Mouse (Mus musculus) midbrain, embryonic 10.5 days (tissue): ENCODE data around the gene Rapgef4. TPM values are rescaled to one million over a fixed set of nuclear protein-coding genes. Genes with fewer than 3 reads are reported as not detected.

Source experiments
- DNase-seq: peaks from one replicate; pipeline ENCODE4 v3.0.0-alpha.2; 2017; ENCODE audit warnings: low spot score
- H3K27ac ChIP-seq: fragments of 300-500 bp; sonication (generic); replicated peaks from 2 replicates; pipeline ENCODE4 v1.5.1; 2016; ENCODE audit warnings: mild to moderate bottlenecking
- H3K27me3 ChIP-seq: fragments of 300-500 bp; sonication (generic); 2 replicates; pipeline ENCODE4 v1.6.1; 2016; ENCODE audit warnings: low read depth, mild to moderate bottlenecking; ENCODE audit not compliant: poor library complexity, severe bottlenecking
- H3K36me3 ChIP-seq: fragments of 300-500 bp; sonication (generic); 2 replicates; pipeline ENCODE4 v1.6.1; 2016; ENCODE audit warnings: mild to moderate bottlenecking, moderate library complexity
- H3K4me1 ChIP-seq: fragments of 300-500 bp; sonication (generic); 2 replicates; pipeline ENCODE4 v1.6.1; 2016
- H3K4me3 ChIP-seq: fragments of 300-500 bp; sonication (generic); 2 replicates; pipeline ENCODE4 v1.5.1; 2016; ENCODE audit warnings: mild to moderate bottlenecking, moderate library complexity
- H3K9me3 ChIP-seq: fragments of 300-500 bp; sonication (generic); replicated peaks from 2 replicates; pipeline ENCODE4 v1.6.1; 2016; ENCODE audit warnings: mild to moderate bottlenecking
- WGBS: fragments of 180-500 bp; shearing (Covaris S2); methylation state at CpG from one replicate; pipeline ENCODE4 v1.1.7; 2016; 5-methylcytosine and 5-hydroxymethylcytosine counted together
- polyA plus RNA-seq: library from polyadenylated mRNA; unstranded; fragments of >200 nt; fragmentation: Nextera tagmentation; extraction: Ambion mirVana; gene quantifications from 2 replicates; pipeline ENCODE4 v1.2.1, GENCODE M21; 2016

Rapgef4 gene
- polyA plus RNA-seq, 1 experiment from 2014 or later = 2.9 TPM

- Histone ChIP-seq H3K9me3 (no peaks in the 10 kb centered on the region), H3K4me3 (no peak overlapping the region), H3K27me3 (no peaks in the 10 kb centered on the region), H3K27ac (no peak overlapping the region), H3K36me3 (no peaks in the 10 kb centered on the region), H3K4me1 (peaks cover 9% of the 10 kb centered on the region; the same call in 1 of the 2 replicates)
- WGBS = 87% methylated on average over 9 of the region's 9 CpGs
- DNase-seq = no peak
These were observed 162.4 kb downstream of the Rapgef4 start for GRCm38 (mm10) chr2:72143413-72143812.

GRCm38 (mm10) chr2:72144576-72145200 lies 163.6 kb downstream of the Rapgef4 start:
- 87% methylated on average over 7 of the region's 7 CpGs for WGBS
- Histone ChIP-seq H3K4me1 (peaks cover 15% of the 10 kb centered on the region; the same call in 1 of the 2 replicates), H3K9me3 (no peaks in the 10 kb centered on the region), H3K27ac (no peak overlapping the region), H3K36me3 (no peaks in the 10 kb centered on the region), H3K4me3 (no peak overlapping the region), H3K27me3 (no peaks in the 10 kb centered on the region)
- DNase-seq = no peak

GRCm38 (mm10) chr2:72145281-72145875 lies 164.3 kb downstream of the Rapgef4 start:
- 92% methylated on average over 11 of the region's 11 CpGs for WGBS
- H3K4me1 ChIP-seq = peaks cover 15% of the 10 kb centered on the region; the same call in 1 of the 2 replicates
- H3K4me3 ChIP-seq = no peak overlapping the region
- no peak overlapping the region for H3K27ac ChIP-seq
- H3K9me3 ChIP-seq = no peaks in the 10 kb centered on the region
- no peaks in the 10 kb centered on the region for H3K36me3 ChIP-seq
- DNase-seq = no peak
- no peaks in the 10 kb centered on the region for H3K27me3 ChIP-seq

- no peaks in the 10 kb centered on the region for H3K36me3 ChIP-seq
- H3K4me1 ChIP-seq = peaks cover 15% of the 10 kb centered on the region; the same call in 1 of the 2 replicates
- WGBS = 90% methylated on average over 10 of the region's 10 CpGs
These were observed 165.0 kb downstream of the Rapgef4 start for GRCm38 (mm10) chr2:72146061-72146460.

GRCm38 (mm10) chr2:72147246-72147645 lies 166.2 kb downstream of the Rapgef4 start:
- Histone ChIP-seq H3K27ac (no peak overlapping the region), H3K4me3 (no peak overlapping the region), H3K4me1 (peaks cover 15% of the 10 kb centered on the region; the same call in 1 of the 2 replicates), H3K36me3 (no peaks in the 10 kb centered on the region), H3K9me3 (no peaks in the 10 kb centered on the region), H3K27me3 (no peaks in the 10 kb centered on the region)
- WGBS = 92% methylated on average over 7 of the region's 7 CpGs
- no peak for DNase-seq

More at GRCm38 (mm10) chr2:72146061-72146460, 165.0 kb downstream of the Rapgef4 start:
- H3K4me3 ChIP-seq = no peak overlapping the region
- no peak overlapping the region for H3K27ac ChIP-seq
- H3K27me3 ChIP-seq = no peaks in the 10 kb centered on the region
- no peak for DNase-seq
- no peaks in the 10 kb centered on the region for H3K9me3 ChIP-seq

GRCm38 (mm10) chr2:72147695-72148094 lies 166.7 kb downstream of the Rapgef4 start:
- H3K9me3 ChIP-seq = no peaks in the 10 kb centered on the region
- H3K36me3 ChIP-seq = no peaks in the 10 kb centered on the region
- H3K27ac ChIP-seq = no peak overlapping the region
- no peaks in the 10 kb centered on the region for H3K27me3 ChIP-seq
- peaks cover 15% of the 10 kb centered on the region; the same call in 1 of the 2 replicates for H3K4me1 ChIP-seq
- 42% methylated on average over 6 of the region's 6 CpGs for WGBS
- H3K4me3 ChIP-seq = no peak overlapping the region
- DNase-seq = no peak

- WGBS = 72% methylated on average over 4 of the region's 4 CpGs
- DNase-seq = no peak
These were observed 167.6 kb downstream of the Rapgef4 start for GRCm38 (mm10) chr2:72148647-72149046.

GRCm38 (mm10) chr2:72149059-72149458 lies 168.0 kb downstream of the Rapgef4 start:
- no peaks in the 10 kb centered on the region for H3K9me3 ChIP-seq
- H3K4me1 ChIP-seq = peaks cover 15% of the 10 kb centered on the region; the same call in 1 of the 2 replicates
- H3K4me3 ChIP-seq = no peak overlapping the region
- H3K36me3 ChIP-seq = no peaks in the 10 kb centered on the region
- WGBS = 31% methylated on average over 4 of the region's 4 CpGs
- H3K27ac ChIP-seq = no peak overlapping the region
- no peaks in the 10 kb centered on the region for H3K27me3 ChIP-seq
- peak; percentile 48 for DNase-seq

More at GRCm38 (mm10) chr2:72148647-72149046, 167.6 kb downstream of the Rapgef4 start:
- Histone ChIP-seq H3K27me3 (no peaks in the 10 kb centered on the region), H3K9me3 (no peaks in the 10 kb centered on the region), H3K27ac (no peak overlapping the region), H3K4me1 (peaks cover 15% of the 10 kb centered on the region; the same call in 1 of the 2 replicates), H3K4me3 (no peak overlapping the region), H3K36me3 (no peaks in the 10 kb centered on the region)

GRCm38 (mm10) chr2:72151792-72152554 lies 170.9 kb downstream of the Rapgef4 start:
- no peak for DNase-seq
- Histone ChIP-seq H3K4me3 (no peak overlapping the region), H3K4me1 (peaks cover 15% of the 10 kb centered on the region; the same call in 1 of the 2 replicates), H3K9me3 (no peaks in the 10 kb centered on the region), H3K27ac (no peak overlapping the region), H3K36me3 (no peaks in the 10 kb centered on the region), H3K27me3 (no peaks in the 10 kb centered on the region)
- 87% methylated on average over 9 of the region's 9 CpGs for WGBS

- WGBS = 98% methylated on average over 2 of the region's 2 CpGs
- H3K27me3 ChIP-seq = no peaks in the 10 kb centered on the region
- no peaks in the 10 kb centered on the region for H3K36me3 ChIP-seq
These were observed 171.7 kb downstream of the Rapgef4 start for GRCm38 (mm10) chr2:72152746-72153145.

GRCm38 (mm10) chr2:72153851-72154250 lies 172.8 kb downstream of the Rapgef4 start:
- Histone ChIP-seq H3K36me3 (no peaks in the 10 kb centered on the region), H3K27ac (no peak overlapping the region), H3K27me3 (no peaks in the 10 kb centered on the region), H3K4me3 (no peak overlapping the region), H3K4me1 (peaks cover 7% of the 10 kb centered on the region), H3K9me3 (no peaks in the 10 kb centered on the region)
- no peak for DNase-seq
- 86% methylated on average over 1 of the region's 1 CpGs for WGBS

More at GRCm38 (mm10) chr2:72152746-72153145, 171.7 kb downstream of the Rapgef4 start:
- peaks cover 14% of the 10 kb centered on the region for H3K4me1 ChIP-seq
- H3K9me3 ChIP-seq = no peaks in the 10 kb centered on the region
- no peak overlapping the region for H3K4me3 ChIP-seq
- no peak overlapping the region for H3K27ac ChIP-seq
- no peak for DNase-seq

- WGBS = 80% methylated on average over 8 of the region's 8 CpGs
- H3K9me3 ChIP-seq = no peaks in the 10 kb centered on the region
- no peaks in the 10 kb centered on the region for H3K36me3 ChIP-seq
- no peak overlapping the region for H3K27ac ChIP-seq
- no peaks in the 10 kb centered on the region for H3K27me3 ChIP-seq
- peaks cover 5% of the 10 kb centered on the region for H3K4me1 ChIP-seq
- H3K4me3 ChIP-seq = no peak overlapping the region
- DNase-seq = no peak
These were observed 174.2 kb downstream of the Rapgef4 start for GRCm38 (mm10) chr2:72155102-72155773.
